Mouse (Mus musculus): Measurements from ENCODE around the gene Acot11.

DNA sequence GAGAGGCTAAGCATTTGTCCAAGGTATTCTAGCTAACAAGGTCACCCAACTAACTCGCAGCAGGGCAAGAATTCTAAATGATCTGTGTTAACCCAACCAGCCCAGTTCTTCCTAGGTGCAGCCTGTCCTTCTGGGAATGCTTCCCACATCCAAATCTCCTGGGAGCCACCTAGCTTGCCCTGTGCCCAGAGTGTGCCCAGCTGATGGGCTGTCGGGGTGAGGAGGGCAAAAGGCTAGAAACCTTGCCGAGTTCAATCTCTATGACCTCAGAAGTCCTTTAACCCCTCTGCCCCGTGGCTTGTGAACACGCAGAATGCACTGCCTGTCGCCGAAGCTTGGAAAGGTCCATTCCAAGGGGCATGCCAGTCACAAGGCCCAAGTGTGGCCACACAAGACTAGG is 40.6 kb downstream of the Acot11 start:
- TF ChIP-seq GATA1 (IDR thresholded peaks at IDR 0.05; ENCODE audit: borderline replicate concordance, low read length) (no peak), FLI1 (IDR thresholded peaks at IDR 0.05; ENCODE audit: low read length) (no peak)

Measured in megakaryocyte, embryonic 14.5 days (primary cell).